Mouse (Mus musculus): Measurements from ENCODE around the gene Stra8.
A peak's percentile ranks its signal among the peaks of the same experiment; 100 is the strongest.

Stra8 gene

DNA sequence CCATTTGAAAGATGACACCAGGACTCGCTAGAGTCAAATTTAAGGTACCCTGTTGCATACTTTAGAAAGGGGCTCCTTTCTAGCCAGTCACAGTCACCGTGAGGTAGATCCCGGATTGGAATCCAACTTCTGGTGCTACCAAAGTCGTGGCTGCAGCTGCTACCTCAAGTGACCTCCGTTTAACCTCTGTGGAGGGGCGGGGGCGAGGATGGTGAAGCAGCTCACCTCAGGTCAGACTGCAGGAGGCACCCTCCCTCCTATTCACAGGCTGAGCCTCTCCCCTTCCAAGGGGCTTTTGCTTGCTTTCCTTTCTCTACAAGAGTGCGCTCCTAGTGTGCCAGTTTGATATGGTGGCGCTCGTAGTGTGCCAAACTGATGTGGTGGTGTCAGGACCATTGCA is at the start of gene Stra8:
TSS of gene Stra8 (plus strand) at position 208 of the 400 bp plus-strand sequence.
- no peak for DNase-seq (ENCODE audit: low spot score in 2 of 2)

DNA sequence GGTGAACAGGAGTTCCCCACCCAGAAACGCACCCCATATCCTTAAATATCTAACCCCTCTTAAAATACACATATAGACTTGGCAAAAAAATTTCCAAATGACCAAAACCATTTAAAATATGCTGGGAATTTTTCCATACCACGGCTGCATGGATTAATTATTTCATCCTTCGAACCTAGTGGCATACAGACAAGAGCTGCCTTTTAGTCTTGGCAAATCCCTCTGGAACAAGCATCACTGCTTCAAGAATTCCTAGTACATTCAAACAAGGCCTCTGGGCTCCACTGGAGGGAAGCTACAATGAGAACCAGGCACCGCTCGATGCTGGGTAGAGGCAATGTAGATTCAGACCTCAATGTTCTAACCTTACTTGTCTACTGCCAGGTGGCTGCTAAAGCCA is 49.2 kb upstream of the Stra8 start:
- no peak for DNase-seq (ENCODE audit: low spot score in 2 of 2)

DNA sequence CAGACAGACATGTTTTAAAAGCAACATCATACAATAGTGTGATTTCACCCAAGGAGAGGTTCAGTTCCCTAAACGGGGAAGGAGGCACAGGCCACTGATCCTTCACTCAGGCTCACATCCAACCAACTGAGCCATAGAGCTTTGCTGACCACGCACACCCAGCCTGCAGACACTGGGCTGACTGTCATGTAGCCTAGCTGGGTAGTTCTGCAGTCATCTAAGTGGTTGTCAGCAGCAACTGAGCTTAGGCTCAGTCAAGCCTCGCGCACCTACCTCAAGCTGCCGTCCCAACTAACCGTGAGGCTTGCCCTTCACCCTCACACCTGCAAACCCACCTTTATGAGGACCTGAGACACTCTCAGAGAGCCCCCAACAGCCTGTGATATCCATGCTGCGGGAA is 48.0 kb upstream of the Stra8 start:
- no peak for DNase-seq (ENCODE audit: low spot score in 2 of 2)

DNA sequence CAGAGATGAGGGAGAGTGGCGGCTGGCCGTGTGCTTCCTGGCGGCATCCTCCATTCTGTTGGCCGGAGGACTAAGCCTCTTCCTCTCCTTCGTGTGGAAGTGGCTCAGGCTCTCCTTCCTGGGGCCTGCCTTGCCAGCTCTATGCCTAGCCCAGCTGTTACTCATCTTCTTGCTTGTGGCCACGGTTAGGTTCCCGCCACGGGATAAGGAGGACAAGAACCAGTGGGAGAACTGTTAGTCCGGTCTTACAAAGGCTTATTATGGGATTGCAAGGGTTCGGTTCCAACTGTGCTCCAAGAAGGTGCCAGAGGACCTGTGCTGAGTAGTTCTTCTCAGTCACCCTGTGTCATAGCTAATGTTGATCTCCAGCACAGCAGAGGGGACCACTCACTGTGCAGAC is 47.1 kb upstream of the Stra8 start:
- no peak for DNase-seq (ENCODE audit: low spot score in 2 of 2)

DNA sequence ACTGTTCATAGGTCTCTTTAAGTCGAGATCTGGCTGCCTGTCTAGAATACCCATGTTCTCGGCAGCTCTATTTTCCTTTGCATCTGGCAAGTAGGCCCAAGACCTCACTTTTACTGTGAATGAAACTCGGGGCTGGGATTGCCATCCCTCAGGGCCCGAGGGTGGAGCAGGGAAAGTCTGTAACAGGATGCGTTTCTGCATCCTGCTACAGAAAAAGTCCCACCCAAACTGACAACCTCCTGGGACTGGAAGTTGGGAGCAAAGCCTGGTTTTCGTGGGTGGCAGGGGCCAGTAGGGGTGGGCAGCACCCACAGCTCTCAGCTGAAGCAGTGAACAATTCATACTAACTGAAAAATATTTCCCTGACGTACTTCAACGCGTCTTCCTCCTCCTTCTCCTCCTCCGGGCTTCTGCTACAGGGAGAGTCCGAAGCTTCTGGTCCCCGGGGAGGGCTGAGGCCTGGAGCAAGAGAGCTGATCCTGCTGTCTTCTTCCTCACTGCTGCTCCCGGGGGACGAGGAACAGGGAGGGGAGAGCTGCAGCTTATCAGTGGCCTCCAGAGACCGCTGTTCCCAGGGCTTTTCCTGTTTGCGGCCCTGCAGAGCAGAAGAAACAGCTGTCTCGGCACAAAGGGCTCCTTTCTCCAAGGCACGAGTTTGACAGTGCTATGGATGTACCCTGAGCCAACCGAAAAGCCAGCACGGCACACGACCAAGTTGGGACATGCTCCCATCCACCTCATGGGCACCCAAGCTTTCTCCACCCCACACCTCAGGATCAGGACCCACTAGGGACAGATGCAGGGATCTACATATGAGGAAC is 45.7 kb upstream of the Stra8 start:
- DNase-seq (ENCODE audit: low spot score in 2 of 2) = peak in 1 of 2 experiments; percentile 61

DNA sequence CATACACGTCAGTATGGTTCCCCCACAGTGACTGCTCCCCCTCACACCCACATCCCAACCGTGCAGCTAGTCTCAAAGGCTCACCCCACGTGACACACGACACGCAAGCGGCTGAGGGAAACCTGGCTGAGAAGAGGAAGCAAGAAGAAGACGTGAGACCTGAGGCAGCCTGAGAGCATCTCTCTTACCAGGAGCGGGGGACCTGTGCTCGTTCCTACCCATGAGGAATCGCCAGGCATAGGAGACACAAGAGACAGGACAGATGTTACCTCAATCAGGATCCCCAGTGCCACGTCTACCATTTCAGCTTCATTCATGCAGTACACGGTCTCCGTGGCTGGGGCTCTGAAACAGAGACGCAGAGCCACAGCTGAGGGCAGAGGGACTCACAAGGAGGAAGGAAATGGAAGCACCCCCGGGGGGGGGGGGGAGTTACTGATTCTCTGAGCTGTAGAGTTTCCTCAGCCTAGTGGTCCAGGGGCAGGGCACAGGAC is 44.6 kb upstream of the Stra8 start:
- no peak for DNase-seq (ENCODE audit: low spot score in 2 of 2)

DNA sequence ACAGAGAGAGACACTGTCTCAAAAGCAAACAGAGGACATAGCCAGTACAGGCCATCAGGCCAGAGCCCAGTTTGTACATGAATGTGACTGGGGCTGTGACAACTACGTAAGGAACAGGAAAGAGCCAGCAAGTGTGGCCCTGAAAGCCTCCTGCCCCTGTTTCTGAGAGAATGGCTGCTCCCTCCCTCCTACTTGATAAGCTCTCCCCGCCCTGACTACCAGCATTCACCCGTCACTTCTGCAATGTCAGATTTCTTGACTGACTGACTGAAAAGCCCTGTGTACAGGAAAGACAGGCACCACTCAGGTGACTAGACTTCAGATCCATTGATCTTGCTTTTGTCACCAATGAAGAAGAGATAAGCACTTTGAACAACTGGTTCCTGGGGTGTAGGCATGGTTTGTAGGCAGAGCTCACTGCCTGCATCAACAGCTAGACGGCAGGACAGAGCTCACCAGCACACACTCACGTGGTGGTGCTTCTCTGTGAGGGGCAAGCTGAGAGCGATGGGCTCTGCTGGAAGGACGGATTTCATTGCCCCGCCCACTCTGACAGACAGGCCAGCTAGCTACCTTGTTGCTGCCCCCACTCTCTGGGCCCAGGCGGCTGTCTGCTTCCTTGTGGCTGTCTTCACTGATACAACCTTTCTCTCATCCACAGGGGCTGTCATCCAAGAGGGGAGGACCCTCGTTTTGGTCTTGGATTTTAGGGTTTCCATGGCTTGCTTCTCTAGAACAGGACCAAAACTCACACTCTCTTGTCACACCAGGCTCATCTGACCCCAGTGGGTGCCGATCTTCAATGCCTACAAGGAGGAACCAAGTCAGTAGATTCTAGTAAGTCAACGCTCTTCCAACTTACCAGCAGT is 43.8 kb upstream of the Stra8 start:
- DNase-seq (ENCODE audit: low spot score in 2 of 2) = no peak

DNA sequence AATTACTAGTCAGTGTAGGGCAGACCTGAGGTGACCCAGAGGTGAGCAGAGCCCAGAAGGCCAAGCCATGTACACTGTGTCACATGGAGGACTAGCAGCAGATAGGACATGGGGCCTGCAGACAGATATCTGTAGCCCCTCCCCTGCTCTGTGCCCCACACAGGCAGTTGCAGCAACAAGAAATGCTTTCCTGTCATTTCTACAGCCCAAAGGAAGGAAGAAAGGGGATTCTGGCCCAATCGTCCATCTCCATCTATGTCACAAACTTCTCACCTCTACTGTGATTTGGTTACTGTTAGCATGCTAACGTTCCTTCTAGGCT is 43.2 kb upstream of the Stra8 start:
- DNase-seq (ENCODE audit: low spot score in 2 of 2) = no peak

DNA sequence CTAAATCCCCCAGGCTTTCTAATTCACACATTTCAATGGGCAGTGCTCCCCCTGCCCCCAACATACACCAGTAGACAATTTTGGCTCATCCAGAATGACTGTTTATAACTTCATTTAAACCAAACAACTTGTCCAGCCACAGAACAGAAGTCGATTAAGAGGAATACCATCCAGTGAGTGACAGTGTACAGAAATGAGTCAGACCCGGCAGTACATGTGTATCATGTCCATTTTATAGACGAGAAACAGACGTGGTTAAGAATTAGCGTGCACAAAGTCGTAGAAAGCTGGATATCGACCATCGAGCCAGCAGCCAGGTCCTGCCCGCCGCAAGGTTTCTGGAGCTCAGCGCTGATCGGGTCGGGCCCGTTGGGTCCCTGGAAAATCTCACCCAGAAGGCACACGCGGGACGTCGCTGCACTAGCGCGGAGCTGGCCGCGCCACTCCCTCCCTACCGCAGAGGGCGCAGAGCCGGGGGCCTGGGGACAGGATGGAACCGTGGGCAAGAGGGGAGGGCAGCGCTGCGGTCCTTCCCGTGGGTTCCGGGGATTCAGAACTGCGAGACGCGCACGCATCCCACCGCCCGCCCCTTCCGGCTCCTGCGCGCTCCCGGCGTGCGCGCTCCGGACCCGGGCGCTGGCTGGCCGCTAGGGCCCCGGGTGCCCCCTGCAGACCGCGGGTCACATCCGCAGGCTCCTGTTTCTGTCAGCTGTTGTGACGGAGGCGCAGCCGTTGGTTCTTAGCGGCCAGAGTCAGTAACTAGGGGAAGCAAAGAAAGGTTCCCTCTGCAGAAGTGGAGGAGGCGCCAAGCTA is 42.2 kb upstream of the Stra8 start, which contains the start of gene Cyren:
TSS of gene Cyren (minus strand) at position 552 of the 813 bp plus-strand sequence.
- peak; percentile 86 to 92 for DNase-seq (ENCODE audit: low spot score in 2 of 2)

DNA sequence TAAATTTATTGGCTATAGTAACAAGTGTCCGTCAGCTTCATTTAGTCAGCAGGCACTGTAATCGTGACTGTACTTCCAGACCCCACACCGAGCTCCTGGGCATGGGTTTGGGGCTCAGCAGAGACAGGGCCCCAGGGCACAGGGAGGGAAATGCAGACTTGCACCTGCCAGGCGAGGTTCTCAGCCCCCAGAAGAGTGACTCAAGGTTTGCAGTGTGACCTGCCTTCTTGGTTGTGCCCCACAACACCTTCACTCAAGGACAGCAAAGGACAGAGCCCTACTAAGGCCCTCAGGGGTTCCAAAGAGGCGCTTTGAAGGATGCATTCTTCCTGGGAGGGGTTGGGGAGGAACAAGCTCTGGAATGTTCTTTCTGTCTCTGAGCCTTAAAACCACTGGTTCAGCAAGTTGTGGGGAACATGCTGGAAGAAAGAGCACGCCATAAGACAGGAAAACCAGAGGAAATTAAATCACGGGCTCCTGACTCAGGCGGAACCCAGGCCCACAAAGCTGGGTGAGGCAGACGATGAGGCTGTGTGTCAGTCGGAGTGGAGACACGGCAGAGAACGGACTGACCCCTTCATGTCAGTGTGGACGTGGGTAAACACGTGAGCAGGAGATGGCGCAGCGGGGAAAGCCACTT is 40.7 kb upstream of the Stra8 start:
- DNase-seq (ENCODE audit: low spot score in 2 of 2) = no peak

DNA sequence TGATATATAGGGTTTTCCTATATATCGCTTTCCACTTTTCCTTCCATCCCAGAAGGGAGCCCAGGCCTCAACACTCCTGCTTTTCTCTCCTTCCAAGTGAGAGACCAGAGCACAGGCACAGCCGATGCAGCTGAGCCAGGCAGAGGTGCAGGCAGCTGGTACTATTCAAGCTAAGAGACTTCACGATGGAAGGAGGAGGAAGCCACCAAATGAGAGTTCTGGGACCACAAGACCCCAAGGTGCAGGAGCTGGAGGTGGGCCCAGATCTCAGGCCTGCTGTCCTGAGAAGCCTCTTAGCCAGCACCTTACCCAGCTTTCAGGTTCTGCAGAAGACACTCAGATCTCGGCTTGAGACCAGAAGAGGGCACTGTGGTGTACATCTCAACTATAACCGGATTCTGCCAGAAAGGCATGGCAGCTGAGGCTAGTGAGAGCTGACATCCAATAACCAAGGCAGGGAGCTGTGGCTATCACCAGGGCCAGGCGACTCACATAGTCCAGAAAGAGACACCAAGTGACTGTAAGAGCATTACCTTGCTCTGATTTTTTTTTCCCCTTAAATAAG is 40.0 kb upstream of the Stra8 start:
- no peak for DNase-seq (ENCODE audit: low spot score in 2 of 2)

DNA sequence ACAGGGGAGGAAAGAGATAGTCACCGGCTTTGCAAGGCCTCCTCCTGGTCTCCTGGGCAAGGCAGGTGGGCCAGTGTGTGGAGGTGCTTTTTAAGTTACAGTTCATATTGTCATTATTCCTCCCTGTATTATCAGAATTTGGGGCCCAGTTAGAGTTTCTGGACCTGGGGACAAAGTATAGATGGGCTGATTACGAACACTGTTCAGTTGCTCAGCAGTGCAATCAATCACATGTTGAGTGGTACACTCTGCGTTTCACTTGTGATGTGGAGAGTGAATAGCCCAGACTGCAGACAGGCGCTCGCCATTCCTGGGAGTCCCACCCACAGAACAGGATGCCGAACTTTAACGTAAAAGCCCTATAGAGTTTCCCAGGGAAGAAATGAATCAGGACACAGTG is 35.2 kb upstream of the Stra8 start:
- no peak for DNase-seq (ENCODE audit: low spot score in 2 of 2)

DNA sequence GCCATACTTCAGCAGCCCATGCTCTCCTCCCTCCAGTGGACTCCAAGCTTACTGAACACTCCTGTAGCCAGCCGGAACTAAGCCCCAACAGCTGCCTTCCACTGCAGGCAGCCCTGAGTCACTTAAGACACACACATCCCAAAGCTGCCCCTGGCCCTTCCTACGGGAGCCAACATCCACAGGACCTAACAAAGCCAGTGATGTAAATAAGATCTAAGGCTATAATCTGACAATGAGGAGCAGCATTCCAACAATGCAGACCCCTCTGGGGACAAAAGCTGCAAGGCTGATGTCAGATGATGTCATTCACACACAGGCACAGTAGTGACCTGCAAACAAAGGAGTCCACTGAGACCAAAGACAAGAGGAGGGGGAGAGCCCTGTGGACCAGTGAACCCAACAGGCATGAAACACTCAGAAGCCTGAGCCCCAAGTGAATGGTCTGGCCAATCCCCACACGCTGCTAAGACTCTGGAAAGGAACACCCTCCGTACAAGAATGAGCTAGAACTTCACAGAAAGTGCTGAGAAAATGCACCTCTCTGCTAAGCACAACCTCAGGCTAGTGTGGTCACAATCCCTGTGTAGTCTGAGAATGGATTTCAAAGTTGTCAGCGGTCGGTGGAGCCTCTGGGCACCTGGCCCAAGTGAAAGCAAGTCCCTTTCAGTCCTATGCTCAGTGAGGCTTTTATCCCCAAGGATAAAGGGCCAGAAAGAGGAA is 32.7 kb upstream of the Stra8 start:
- DNase-seq (ENCODE audit: low spot score in 2 of 2) = no peak

DNA sequence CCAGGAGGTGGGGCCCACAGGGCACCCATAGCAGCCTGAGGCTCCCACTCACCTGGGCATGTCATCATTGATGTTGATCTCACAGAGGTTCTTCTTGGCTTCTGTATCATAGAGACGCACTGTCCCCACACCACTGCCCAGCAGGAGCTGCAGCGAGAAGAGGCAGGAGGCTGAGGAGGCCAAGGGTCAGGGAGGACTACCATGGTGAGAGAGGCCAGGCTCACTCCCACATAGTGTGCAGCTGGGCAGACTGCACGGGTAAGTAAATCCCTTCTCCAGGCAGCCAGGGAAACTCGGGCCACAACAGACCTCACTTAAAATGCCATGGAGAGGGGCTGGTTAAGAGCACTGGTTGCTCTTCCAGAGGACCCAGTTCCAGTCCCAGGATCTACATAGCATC is 30.8 kb upstream of the Stra8 start:
- no peak for DNase-seq (ENCODE audit: low spot score in 2 of 2)

DNA sequence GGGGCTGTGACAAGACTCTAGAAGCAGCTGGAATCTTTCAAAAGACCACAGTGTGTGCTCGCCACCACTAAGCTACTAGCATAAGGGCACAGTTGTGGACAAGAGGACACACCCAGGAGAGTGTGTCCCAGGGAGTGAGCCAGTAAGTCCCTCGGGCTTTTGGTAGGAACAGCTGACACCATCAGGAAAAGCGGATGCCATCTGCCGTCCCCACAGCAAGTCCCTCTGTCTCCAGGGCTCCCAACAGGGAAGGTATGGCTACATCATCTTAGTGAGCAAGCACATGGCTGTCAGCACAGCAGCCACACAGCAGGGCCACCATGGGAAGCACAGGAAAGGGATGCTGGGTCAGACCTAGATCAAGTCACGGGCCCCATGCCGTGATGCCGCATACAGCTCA is 24.4 kb upstream of the Stra8 start:
- no peak for DNase-seq (ENCODE audit: low spot score in 2 of 2)

DNA sequence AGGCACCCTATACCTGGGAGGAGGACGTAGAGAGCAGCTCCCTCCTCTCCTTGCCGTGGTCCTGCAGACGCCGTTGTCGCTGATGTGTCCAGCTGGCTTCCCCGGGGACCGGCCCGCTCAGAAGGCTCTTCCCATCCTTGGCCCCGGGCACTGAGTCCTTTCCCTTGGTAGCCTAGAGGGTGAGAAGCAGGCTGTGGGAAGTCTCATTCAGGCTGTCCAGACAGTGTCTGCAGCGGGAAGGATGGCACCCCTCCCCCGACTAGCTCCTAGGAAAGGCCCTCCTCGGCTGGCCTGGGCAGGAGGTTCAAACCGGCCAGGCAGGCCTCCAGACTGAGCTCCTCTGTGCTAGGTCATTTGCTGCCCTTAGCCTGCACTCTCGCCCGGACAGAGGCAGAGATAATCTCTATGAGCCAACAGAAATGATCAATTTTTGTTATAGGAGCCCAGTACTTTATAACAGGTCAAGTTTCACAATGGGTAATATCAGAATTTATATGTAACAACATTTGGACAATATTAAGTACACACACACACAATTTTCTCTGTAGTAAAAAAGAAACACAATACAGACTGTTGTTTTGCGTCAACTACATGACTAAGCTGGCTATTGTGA is 23.7 kb upstream of the Stra8 start:
- DNase-seq (ENCODE audit: low spot score in 2 of 2) = no peak

DNA sequence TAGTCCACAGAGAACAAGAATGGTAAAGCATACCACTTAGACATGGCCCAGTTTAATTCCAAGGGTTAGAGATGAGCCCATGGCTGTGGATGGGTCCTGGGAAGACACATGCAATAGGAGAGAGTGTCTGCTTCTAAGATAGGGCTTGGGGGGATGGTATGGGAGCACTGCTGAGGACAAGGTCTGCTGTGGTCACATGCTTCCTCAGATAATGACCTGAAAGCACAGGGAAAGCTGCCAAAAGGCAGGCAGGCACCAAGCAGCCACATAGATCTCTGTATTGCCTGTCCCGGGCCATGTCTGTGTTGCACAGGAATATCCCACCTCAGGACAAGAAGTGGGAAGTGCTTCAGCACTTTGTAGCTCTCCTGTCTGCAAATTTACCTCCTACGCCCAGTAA is 20.8 kb upstream of the Stra8 start:
- no peak for DNase-seq (ENCODE audit: low spot score in 2 of 2)

DNA sequence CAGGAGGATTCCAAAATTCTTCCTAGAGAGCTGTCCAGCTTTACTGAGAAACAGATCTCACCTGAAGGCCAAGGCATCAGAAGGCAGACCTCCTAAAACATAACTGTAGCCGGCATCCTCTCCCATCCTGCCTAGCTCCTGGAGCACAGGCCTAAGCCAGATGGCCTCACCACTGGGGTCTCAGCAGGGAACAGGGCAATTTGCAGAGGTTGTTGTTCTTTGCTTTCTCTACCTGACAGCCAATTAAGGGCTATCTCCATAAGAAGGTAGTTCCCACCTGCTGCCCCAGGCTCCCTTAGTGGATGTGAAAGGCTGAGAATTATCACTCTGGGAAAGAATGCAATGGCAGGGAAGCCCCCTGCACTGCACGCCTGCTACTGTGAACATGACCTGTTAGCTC is 19.0 kb upstream of the Stra8 start:
- DNase-seq (ENCODE audit: low spot score in 2 of 2) = no peak

DNA sequence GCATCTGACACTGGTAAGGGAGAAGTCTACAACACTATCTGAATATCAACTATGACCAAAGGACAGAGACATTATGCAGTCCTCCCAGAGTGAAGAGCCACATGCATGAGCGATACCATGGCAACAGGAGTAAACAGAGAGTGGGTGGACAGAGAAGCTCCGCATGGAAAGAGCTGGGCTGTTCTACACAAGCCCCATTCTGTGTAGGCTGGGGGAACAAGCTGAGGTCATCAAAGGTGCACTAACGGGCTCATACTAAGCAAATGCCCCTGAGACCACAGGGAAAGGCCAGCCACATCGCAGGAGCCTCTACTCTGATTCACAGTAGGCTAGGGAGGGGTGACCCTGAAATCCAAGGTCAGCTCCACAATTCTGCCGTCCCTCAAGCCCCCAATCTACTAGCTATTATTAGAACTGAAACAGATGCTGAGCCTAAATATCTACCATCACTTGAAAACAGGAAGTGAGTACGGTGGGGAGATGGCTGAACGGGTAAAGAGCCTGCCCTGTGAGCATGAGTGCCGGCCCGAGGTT is 18.0 kb upstream of the Stra8 start:
- DNase-seq (ENCODE audit: low spot score in 2 of 2) = no peak

DNA sequence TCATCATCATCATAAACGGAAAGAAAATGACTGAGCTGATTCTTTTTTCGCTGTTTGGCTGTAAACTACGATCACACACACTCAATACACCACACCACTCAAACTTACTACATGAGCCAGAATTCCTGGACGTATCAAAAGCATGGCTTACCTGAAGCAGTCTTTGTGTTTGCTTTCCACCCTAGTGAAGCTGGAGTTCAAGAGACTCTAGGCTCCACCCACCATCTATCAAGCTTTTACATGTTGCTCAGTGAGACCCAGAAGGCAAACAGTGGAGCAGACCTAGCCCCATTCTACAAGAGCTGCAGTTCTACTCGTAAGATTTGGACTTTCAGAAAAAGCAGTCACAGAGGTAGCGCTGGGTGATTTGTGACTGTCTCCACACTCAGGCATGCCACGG is 17.4 kb upstream of the Stra8 start:
- no peak for DNase-seq (ENCODE audit: low spot score in 2 of 2)

Measured in urinary bladder, postnatal 36 days (tissue).